Mouse (Mus musculus) intestine, postnatal 0 days (tissue): ENCODE results near the gene Clint1. TPM values are rescaled to one million over a fixed set of nuclear protein-coding genes. Genes with fewer than 3 reads are reported as not detected.

Source experiments
- ATAC-seq: fragments of 200-750 bp; cut with Nextera tagmentation; 2 replicates; pipeline ENCODE4 v1.8.0; 2017; ENCODE audit warnings: mild to moderate bottlenecking, moderate TSS enrichment, moderate library complexity
- H3K27ac ChIP-seq: fragments of 300-500 bp; sonication (generic); 2 replicates; pipeline ENCODE4 v1.5.1; 2014; ENCODE audit warnings: mild to moderate bottlenecking, low read depth, low read length, moderate library complexity
- H3K27me3 ChIP-seq: fragments of 300-500 bp; sonication (generic); replicated peaks from 2 replicates; pipeline ENCODE4 v1.6.1; 2014; ENCODE audit warnings: low read length, mixed read lengths; ENCODE audit not compliant: control insufficient read depth, insufficient read depth
- H3K36me3 ChIP-seq: fragments of 300-500 bp; sonication (generic); 2 replicates; pipeline ENCODE4 v1.6.1; 2014; ENCODE audit warnings: mild to moderate bottlenecking, moderate library complexity; ENCODE audit not compliant: control insufficient read depth, insufficient read depth
- H3K4me1 ChIP-seq: fragments of 300-500 bp; sonication (generic); replicated peaks from 2 replicates; pipeline ENCODE4 v1.6.1; 2014; ENCODE audit warnings: antibody characterized with exemption, low read length, mixed read lengths; ENCODE audit not compliant: control insufficient read depth, insufficient read depth
- H3K4me2 ChIP-seq: fragments of 300-500 bp; sonication (generic); replicated peaks from 2 replicates; pipeline ENCODE4 v1.6.1; 2014; ENCODE audit warnings: low read depth, mild to moderate bottlenecking, moderate library complexity
- H3K4me3 ChIP-seq: fragments of 300-500 bp; sonication (generic); 2 replicates; pipeline ENCODE4 v1.5.1; 2014; ENCODE audit warnings: low read depth, low read length
- H3K9ac ChIP-seq: fragments of 300-500 bp; sonication (generic); 2 replicates; pipeline ENCODE4 v1.6.1; 2014; ENCODE audit warnings: mild to moderate bottlenecking, low read depth, low read length
- H3K9me3 ChIP-seq: fragments of 300-500 bp; sonication (generic); 2 replicates; pipeline ENCODE4 v1.6.1; 2016; ENCODE audit warnings: mixed run types; ENCODE audit not compliant: control insufficient read depth
- CTCF ChIP-seq: sonication (generic); IDR thresholded peaks from 2 replicates; pipeline ENCODE4 v1.5.1; 2016; ENCODE audit warnings: low read depth, mild to moderate bottlenecking, control low read depth, antibody characterized with exemption, moderate library complexity
- WGBS: fragments of 180-500 bp; shearing (Covaris S2); extraction: QIAGEN DNeasy Blood & Tissue Kit; methylation state at CpG from one replicate; pipeline ENCODE4 v1.1.7; 2014; 5-methylcytosine and 5-hydroxymethylcytosine counted together
- polyA plus RNA-seq: library from polyadenylated mRNA; unstranded; fragments of >200 nt; fragmentation: Nextera tagmentation; extraction: Ambion mirVana; gene quantifications from 2 replicates; pipeline ENCODE4 v1.2.1, GENCODE M21; 2015

Gene Clint1
- polyA plus RNA-seq, 1 experiment from 2014 or later = 171 TPM

GRCm38 (mm10) chr11:45837257-45837817 lies 14.5 kb upstream of the Clint1 start:
- no peaks in the 10 kb centered on the region for H3K36me3 ChIP-seq
- peaks cover 23% of the 10 kb centered on the region; the same call in 1 of the 2 replicates for H3K4me1 ChIP-seq
- 0 out of 2 replicates have a peak, but pooled peaks have one; percentile 19 for ATAC-seq
- H3K27ac ChIP-seq = peak overlapping the region; percentile 78
- no peak overlapping the region for H3K4me2 ChIP-seq
- WGBS = 43% methylated on average over 5 of the region's 5 CpGs
- no peak for TF ChIP-seq CTCF
- H3K4me3 ChIP-seq = no peak overlapping the region
- no peaks in the 10 kb centered on the region for H3K27me3 ChIP-seq
- H3K9me3 ChIP-seq = no peaks in the 10 kb centered on the region
- no peak overlapping the region for H3K9ac ChIP-seq

GRCm38 (mm10) chr11:45838450-45838849 lies 13.4 kb upstream of the Clint1 start:
- no peak overlapping the region for H3K4me3 ChIP-seq
- no peaks in the 10 kb centered on the region for H3K9me3 ChIP-seq
- peaks cover 22% of the 10 kb centered on the region; the same call in 1 of the 2 replicates for H3K4me1 ChIP-seq
- no peaks in the 10 kb centered on the region for H3K27me3 ChIP-seq
- H3K27ac ChIP-seq = peak overlapping the region; percentile 78
- H3K4me2 ChIP-seq = no peak overlapping the region
- no peak overlapping the region for H3K9ac ChIP-seq
- TF ChIP-seq CTCF = no peak
- WGBS = 22% methylated on average over 3 of the region's 3 CpGs
- H3K36me3 ChIP-seq = no peaks in the 10 kb centered on the region
- ATAC-seq = peak; percentile 87

GRCm38 (mm10) chr11:45840332-45840731 lies 11.5 kb upstream of the Clint1 start:
- no peak for ATAC-seq
- Histone ChIP-seq H3K27me3 (no peaks in the 10 kb centered on the region), H3K4me3 (no peak overlapping the region), H3K4me1 (peaks cover 19% of the 10 kb centered on the region; the same call in 1 of the 2 replicates), H3K27ac (no peak overlapping the region), H3K4me2 (no peak overlapping the region), H3K9ac (no peak overlapping the region), H3K9me3 (no peaks in the 10 kb centered on the region), H3K36me3 (no peaks in the 10 kb centered on the region)
- no peak for TF ChIP-seq CTCF
- 82% methylated on average over 3 of the region's 3 CpGs for WGBS

- H3K4me1 ChIP-seq = no peaks in the 10 kb centered on the region
- no peak for ATAC-seq
- H3K27ac ChIP-seq = no peak overlapping the region
- H3K4me2 ChIP-seq = no peak overlapping the region
- no peak overlapping the region for H3K9ac ChIP-seq
- H3K27me3 ChIP-seq = no peaks in the 10 kb centered on the region
- WGBS = 66% methylated on average over 3 of the region's 3 CpGs
- H3K36me3 ChIP-seq = no peaks in the 10 kb centered on the region
- H3K4me3 ChIP-seq = no peak overlapping the region
- no peak for TF ChIP-seq CTCF
- no peaks in the 10 kb centered on the region for H3K9me3 ChIP-seq
Observed at GRCm38 (mm10) chr11:45846008-45846407, 5.8 kb upstream of the Clint1 start.

GRCm38 (mm10) chr11:45847548-45847947 lies 4.3 kb upstream of the Clint1 start:
- no peaks in the 10 kb centered on the region for H3K9me3 ChIP-seq
- H3K4me1 ChIP-seq = no peaks in the 10 kb centered on the region
- no peak overlapping the region for H3K4me2 ChIP-seq
- no peak overlapping the region for H3K4me3 ChIP-seq
- 69% methylated on average over 7 of the region's 7 CpGs for WGBS
- no peak overlapping the region for H3K27ac ChIP-seq
- no peak for ATAC-seq
- H3K36me3 ChIP-seq = no peaks in the 10 kb centered on the region
- H3K27me3 ChIP-seq = no peaks in the 10 kb centered on the region
- H3K9ac ChIP-seq = no peak overlapping the region
- no peak for TF ChIP-seq CTCF

- ATAC-seq = no peak
- no peak for TF ChIP-seq CTCF
- 87% methylated on average over 12 of the region's 12 CpGs for WGBS
Observed at GRCm38 (mm10) chr11:45848253-45848652, 3.6 kb upstream of the Clint1 start.

More at GRCm38 (mm10) chr11:45848253-45848652, 3.6 kb upstream of the Clint1 start:
- no peak overlapping the region for H3K27ac ChIP-seq
- H3K27me3 ChIP-seq = no peaks in the 10 kb centered on the region
- no peak overlapping the region for H3K4me3 ChIP-seq
- no peak overlapping the region for H3K4me2 ChIP-seq
- H3K4me1 ChIP-seq = no peaks in the 10 kb centered on the region; the same call in 1 of the 2 replicates
- H3K9ac ChIP-seq = no peak overlapping the region
- H3K9me3 ChIP-seq = no peaks in the 10 kb centered on the region
- no peaks in the 10 kb centered on the region for H3K36me3 ChIP-seq
